Mouse (Mus musculus) CD8-positive naive resting alpha-beta T cell, adult 57 days (primary cell): ENCODE results near the gene Prss46. TPM values are rescaled to one million over a fixed set of nuclear protein-coding genes. Genes with fewer than 3 reads are reported as not detected.

Experiments
- total RNA-seq: library from RNA; stranded (reverse); gene quantifications from one replicate; pipeline ENCODE4 v1.2.4, GENCODE M21; 2023

The Prss46 gene
- not detected for total RNA-seq

GRCm38 (mm10) chr9:110844206-110844605 is at the start of gene Prss46:
Prss46 (plus strand) TSS chr9:110844506.

DNA sequence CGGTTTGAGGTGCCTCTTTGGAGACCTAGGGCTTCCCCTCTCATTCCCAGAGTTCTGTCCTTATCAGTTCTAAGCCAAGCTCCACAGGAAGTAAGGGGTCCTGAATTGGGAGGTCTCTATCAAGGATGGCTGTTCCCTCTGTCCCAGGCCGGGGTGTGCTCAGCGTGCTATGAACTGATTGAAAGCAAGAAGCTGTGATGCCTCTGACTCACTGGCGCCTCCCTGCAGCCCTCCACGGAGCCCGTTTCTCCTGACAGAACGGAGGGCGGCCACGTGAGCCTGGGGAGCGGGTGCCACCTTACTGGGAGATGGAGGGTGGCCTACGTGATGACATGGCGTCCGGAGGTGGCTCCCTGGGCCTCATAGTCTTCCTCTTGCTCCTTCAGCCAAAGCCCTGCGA is 46.4 kb upstream of the Prss46 start, which contains the start of gene Prss42:
Gene Prss42, plus strand, starts transcription at position 301 of the 400 bp plus-strand sequence.

GRCm38 (mm10) chr9:110813789-110814188 is 30.5 kb upstream of the Prss46 start, which contains the start of gene Prss44:
Prss44 (plus strand) TSS chr9:110813994.

GRCm38 (mm10) chr9:110826390-110826789 is 17.9 kb upstream of the Prss46 start, which contains the start of gene Prss43:
Prss43 (plus strand) TSS chr9:110826690.

GRCm38 (mm10) chr9:110834411-110834810 is 9.9 kb upstream of the Prss46 start, which contains the start of gene Prss45:
Prss45 (plus strand) TSS chr9:110834588.

GRCm38 (mm10) chr9:110857781-110858472 is 13.6 kb downstream of the Prss46 start, which contains the start of gene Prss50:
Prss50 (plus strand) TSS chr9:110857967.

GRCm38 (mm10) chr9:110879191-110879920 is 35.0 kb downstream of the Prss46 start, which contains the start of gene Als2cl:
Als2cl (plus strand) TSS chr9:110879870.

GRCm38 (mm10) chr9:110879998-110880561 is 35.8 kb downstream of the Prss46 start, which contains the start of gene Tmie:
Tmie (minus strand) TSS chr9:110880113.

Other genes starting within 250 kb of the Prss46 start
- gene Nradd, start 220.1 kb upstream of the Prss46 start, total RNA-seq: 5.8 TPM
- 85.6 TPM for gene Nbeal2, start 190.3 kb upstream of the Prss46 start, total RNA-seq
- 86.0 TPM for gene Ccdc12, start 188.0 kb upstream of the Prss46 start, total RNA-seq
- not detected for gene Myl3, start 102.6 kb upstream of the Prss46 start, total RNA-seq
- gene Pth1r, start 97.4 kb upstream of the Prss46 start, total RNA-seq: not detected
- gene Prss42, start 46.3 kb upstream of the Prss46 start, total RNA-seq: not detected
- gene Prss44, start 30.5 kb upstream of the Prss46 start, total RNA-seq: not detected
- gene Prss43, start 17.8 kb upstream of the Prss46 start, total RNA-seq: not detected
- not detected for gene Prss45, start 9.9 kb upstream of the Prss46 start, total RNA-seq
- gene Prss50, start 13.5 kb downstream of the Prss46 start, total RNA-seq: not detected
- gene Als2cl, start 35.4 kb downstream of the Prss46 start, total RNA-seq: 486 TPM
- 42.9 TPM for gene Tmie, start 35.6 kb downstream of the Prss46 start, total RNA-seq
- gene Fam240a, start 72.4 kb downstream of the Prss46 start, total RNA-seq: 4.0 TPM
- 1.9 TPM for gene Tdgf1, start 101.7 kb downstream of the Prss46 start, total RNA-seq
- gene Lrrc2, start 107.0 kb downstream of the Prss46 start, total RNA-seq: not detected
- gene Rtp3, start 146.1 kb downstream of the Prss46 start, total RNA-seq: not detected
- gene Ltf, start 174.8 kb downstream of the Prss46 start, total RNA-seq: 5.2 TPM
- 7.6 TPM for gene Ccrl2, start 213.0 kb downstream of the Prss46 start, total RNA-seq